Mouse (Mus musculus) cerebellum, adult 11 months (tissue): Measurements from ENCODE around the gene C1qtnf12.

ENCODE experiments used
- DNase-seq: peaks from one replicate; pipeline ENCODE4 v3.0.0; 2022

C1qtnf12 gene

GRCm38 (mm10) chr4:156008369-156008768 lies 46.3 kb downstream of the C1qtnf12 start:
- DNase-seq = no peak

DNA sequence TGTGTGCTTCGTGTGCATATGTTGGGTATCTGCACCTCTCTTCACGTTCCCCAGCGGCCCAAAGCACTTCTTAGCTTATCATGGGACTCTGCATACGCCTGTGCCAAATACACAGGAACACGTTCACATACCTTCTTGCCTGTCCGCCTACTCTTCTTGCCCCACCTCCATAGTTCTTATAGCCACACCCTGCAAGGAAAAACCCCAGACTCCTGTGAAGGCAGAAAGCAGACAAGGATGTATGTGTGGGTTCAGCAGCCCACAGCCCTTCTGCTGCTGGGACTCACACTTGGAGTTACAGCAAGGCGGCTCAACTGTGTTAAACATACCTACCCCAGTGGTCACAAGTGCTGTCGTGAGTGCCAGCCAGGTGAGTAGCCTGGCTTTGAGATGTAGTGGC lies 51.5 kb downstream of the C1qtnf12 start, which contains the start of gene Tnfrsf4:
Gene Tnfrsf4, plus strand, starts transcription at position 207 of the 400 bp plus-strand sequence.
- DNase-seq = no peak

DNA sequence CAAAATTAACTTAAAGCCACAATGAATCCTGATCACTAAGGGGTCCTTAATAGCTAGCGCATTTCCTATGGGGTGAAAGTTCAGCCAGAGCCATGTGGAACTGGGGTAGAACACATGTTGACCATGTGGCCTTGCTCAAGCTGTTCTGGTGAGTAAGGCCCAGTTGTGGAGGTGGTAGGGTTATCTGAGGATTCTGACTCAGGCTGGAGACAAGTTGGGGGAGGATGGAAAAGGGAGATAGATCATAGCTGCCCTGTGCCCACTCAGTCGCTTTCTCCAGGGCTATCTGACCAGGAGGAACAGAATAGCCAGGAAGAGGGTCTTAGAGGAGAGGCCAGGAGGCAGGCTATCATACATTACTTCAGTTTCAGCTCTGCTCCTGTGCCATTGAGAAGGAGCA lies 52.3 kb downstream of the C1qtnf12 start:
- DNase-seq = no peak
